Mouse (Mus musculus) liver, embryonic 13.5 days (tissue): ENCODE results near the gene Cryga. TPM values are rescaled to one million over a fixed set of nuclear protein-coding genes. Genes with fewer than 3 reads are reported as not detected.
A peak's percentile ranks its signal among the peaks of the same experiment; 100 is the strongest.

Experiments used
- ATAC-seq: fragments of 200-750 bp; cut with Nextera tagmentation; 2 replicates; pipeline ENCODE4 v1.8.0; 2017; ENCODE audit warnings: low read depth, mild to moderate bottlenecking, moderate number of reproducible peaks, moderate library complexity
- DNase-seq: peaks from one replicate; pipeline ENCODE4 v3.0.0; 2022
- H3K27ac ChIP-seq: fragments of 300-500 bp; sonication (generic); 2 replicates; pipeline ENCODE4 v1.5.1; 2015; ENCODE audit warnings: moderate library complexity, mild to moderate bottlenecking, inconsistent platforms
- H3K27me3 ChIP-seq: fragments of 300-500 bp; sonication (generic); 2 replicates; pipeline ENCODE4 v1.6.1; 2015; ENCODE audit warnings: mild to moderate bottlenecking, inconsistent platforms
- H3K36me3 ChIP-seq: fragments of 300-500 bp; sonication (generic); 2 replicates; pipeline ENCODE4 v1.6.1; 2015; ENCODE audit warnings: mild to moderate bottlenecking, inconsistent platforms
- H3K4me1 ChIP-seq: fragments of 300-500 bp; sonication (generic); replicated peaks from 2 replicates; pipeline ENCODE4 v1.6.1; 2015; ENCODE audit warnings: inconsistent platforms
- H3K4me2 ChIP-seq: fragments of 300-500 bp; sonication (generic); 2 replicates; pipeline ENCODE4 v1.6.1; 2015; ENCODE audit warnings: inconsistent platforms, mild to moderate bottlenecking, moderate library complexity
- H3K4me3 ChIP-seq: fragments of 300-500 bp; sonication (generic); replicated peaks from 2 replicates; pipeline ENCODE4 v1.5.1; 2015; ENCODE audit warnings: mild to moderate bottlenecking, inconsistent platforms
- H3K9ac ChIP-seq: fragments of 300-500 bp; sonication (generic); 2 replicates; pipeline ENCODE4 v1.6.1; 2015; ENCODE audit warnings: mild to moderate bottlenecking, inconsistent platforms
- H3K9me3 ChIP-seq: fragments of 300-500 bp; sonication (generic); replicated peaks from 2 replicates; pipeline ENCODE4 v1.6.1; 2016; ENCODE audit warnings: inconsistent platforms
- WGBS: fragments of 180-500 bp; shearing (Covaris S2); methylation state at CpG from one replicate; pipeline ENCODE4 v1.1.7; 2015; ENCODE audit not compliant: insufficient replicate concordance; 5-methylcytosine and 5-hydroxymethylcytosine counted together
- polyA plus RNA-seq: library from polyadenylated mRNA; unstranded; fragments of >200 nt; fragmentation: Nextera tagmentation; extraction: Ambion mirVana; gene quantifications from 2 replicates; pipeline ENCODE4 v1.2.1, GENCODE M21; 2015

The Cryga gene
- polyA plus RNA-seq, 1 experiment from 2014 or later = not detected

GRCm38 (mm10) chr1:65118150-65118913, 15.2 kb upstream of the Cryga start:
- H3K36me3 ChIP-seq = no peaks in the 10 kb centered on the region
- no peaks in the 10 kb centered on the region for H3K27me3 ChIP-seq
- no peaks in the 10 kb centered on the region for H3K9me3 ChIP-seq
- DNase-seq (no peak), ATAC-seq (no peak)
- no peak overlapping the region for H3K9ac ChIP-seq
- H3K4me2 ChIP-seq = no peak overlapping the region
- no peak overlapping the region for H3K27ac ChIP-seq
- 49% methylated on average over 8 of the region's 8 CpGs for whole genome bisulfite sequencing
- no peak overlapping the region for H3K4me3 ChIP-seq
- H3K4me1 ChIP-seq = no peaks in the 10 kb centered on the region

DNA sequence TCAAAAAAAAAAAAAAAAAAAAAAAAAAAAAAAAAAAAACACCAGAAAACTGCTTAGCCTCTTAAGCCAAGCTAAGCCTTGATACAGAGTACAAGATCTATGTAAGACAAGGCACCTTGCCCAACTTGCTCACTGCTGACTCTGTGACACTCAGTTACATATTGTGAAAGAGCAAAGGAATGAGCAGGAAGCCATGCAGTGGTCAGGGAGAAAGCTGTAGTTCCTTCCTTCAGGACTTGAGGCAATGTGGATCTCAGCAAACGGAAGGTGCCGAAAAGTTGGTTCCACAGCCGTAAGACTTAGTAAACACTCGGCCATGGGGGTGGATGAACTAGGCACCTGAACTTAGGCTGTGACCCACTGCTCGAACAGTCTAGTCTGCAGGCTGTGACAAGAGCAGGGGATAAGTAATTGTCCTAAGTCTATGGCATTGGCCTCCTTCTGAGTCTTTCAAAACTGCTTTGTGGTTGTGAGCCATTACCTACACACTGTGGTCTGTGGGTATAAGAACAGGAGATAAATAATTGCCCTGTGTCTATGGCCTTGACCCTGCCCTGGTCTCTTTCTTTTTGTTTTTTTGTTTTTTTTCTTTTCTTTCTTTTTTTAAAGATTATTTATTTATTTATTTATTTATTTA, 10.5 kb upstream of the Cryga start:
- Histone ChIP-seq H3K27me3 (no peaks in the 10 kb centered on the region), H3K4me2 (no peak overlapping the region), H3K9ac (no peak overlapping the region), H3K4me3 (no peak overlapping the region), H3K9me3 (no peaks in the 10 kb centered on the region), H3K36me3 (no peaks in the 10 kb centered on the region), H3K4me1 (peaks cover 8% of the 10 kb centered on the region), H3K27ac (no peak overlapping the region)
- ATAC-seq = peak; percentile 41; the same call in 1 of the 2 replicates
- DNase-seq = no peak
- 77% methylated on average over 5 of the region's 5 CpGs for WGBS

DNA sequence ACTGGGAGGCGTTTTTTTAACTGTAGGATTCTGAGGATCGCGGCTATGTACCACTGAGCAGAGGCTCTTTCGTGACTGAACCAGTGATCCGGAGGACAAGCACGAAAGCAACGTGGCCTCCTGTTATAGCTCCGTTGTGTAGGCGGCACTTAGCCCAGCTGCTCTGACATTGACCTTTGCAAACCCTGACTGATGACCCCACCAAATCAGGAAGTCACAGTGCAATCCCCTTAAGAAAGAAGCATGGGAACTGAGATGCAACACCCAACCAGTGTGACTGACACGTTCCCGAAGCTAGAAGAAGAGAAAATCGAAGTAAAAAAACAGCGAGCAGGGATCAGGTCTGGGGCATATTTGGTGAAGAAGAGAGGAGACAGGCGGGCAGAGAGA, 9.6 kb upstream of the Cryga start:
- ATAC-seq (peak; percentile 40), DNase-seq (no peak)
- H3K4me1 ChIP-seq = peaks cover 8% of the 10 kb centered on the region
- H3K27ac ChIP-seq = peak overlapping the region; percentile 37
- peak overlapping the region; percentile 41 for H3K4me2 ChIP-seq
- no peak overlapping the region for H3K9ac ChIP-seq
- WGBS = 34% methylated on average over 14 of the region's 14 CpGs
- no peak overlapping the region for H3K4me3 ChIP-seq
- no peaks in the 10 kb centered on the region for H3K9me3 ChIP-seq
- H3K36me3 ChIP-seq = no peaks in the 10 kb centered on the region
- H3K27me3 ChIP-seq = no peaks in the 10 kb centered on the region

DNA sequence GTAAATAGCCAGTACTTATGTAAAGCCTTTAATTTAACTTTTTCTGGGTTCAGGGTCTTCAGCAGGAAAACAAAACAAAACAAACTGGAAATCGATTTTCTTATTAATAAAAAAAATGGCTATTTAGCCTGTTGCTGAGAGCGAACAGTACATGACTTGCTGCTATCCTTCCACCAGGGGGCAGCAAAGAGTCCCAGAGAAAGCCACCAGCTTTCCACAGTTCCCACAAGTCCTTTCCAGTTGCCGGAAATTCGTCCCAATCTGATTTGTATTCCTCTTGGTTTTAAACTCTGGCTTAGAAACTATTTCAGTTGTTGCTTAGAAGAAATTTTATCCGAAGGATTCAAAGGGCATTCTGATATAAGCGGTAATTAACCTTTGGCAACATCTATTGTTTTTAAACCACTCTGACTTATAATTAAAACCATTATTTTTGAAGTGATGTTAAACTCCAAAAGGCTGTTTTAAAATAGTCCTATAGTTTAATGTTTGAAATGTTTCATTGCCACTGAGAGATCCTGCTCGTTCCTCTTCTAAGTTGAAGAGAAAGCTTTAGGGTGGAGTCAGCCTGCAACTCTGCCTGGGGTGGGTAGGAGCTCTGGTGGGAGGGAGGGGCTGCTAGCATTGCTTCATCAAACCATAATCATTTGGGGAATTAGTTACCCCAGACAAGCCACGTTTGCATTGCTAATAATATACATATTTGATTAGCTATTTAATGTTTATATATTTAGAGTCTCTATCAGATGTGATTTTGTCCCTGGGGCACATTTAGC, 9.0 kb upstream of the Cryga start:
- DNase-seq = peak; percentile 49
- ATAC-seq = peak; percentile 55; the same call in 1 of the 2 replicates
- no peak overlapping the region for H3K9ac ChIP-seq
- H3K4me2 ChIP-seq = peak overlapping the region; percentile 41
- H3K4me3 ChIP-seq = no peak overlapping the region
- 8% methylated on average over 8 of the region's 8 CpGs for WGBS
- H3K27me3 ChIP-seq = no peaks in the 10 kb centered on the region
- no peaks in the 10 kb centered on the region for H3K36me3 ChIP-seq
- H3K27ac ChIP-seq = peak overlapping the region; percentile 37
- no peaks in the 10 kb centered on the region for H3K9me3 ChIP-seq
- H3K4me1 ChIP-seq = peaks cover 8% of the 10 kb centered on the region

GRCm38 (mm10) chr1:65109756-65110435, 6.7 kb upstream of the Cryga start:
- Histone ChIP-seq H3K27me3 (no peaks in the 10 kb centered on the region), H3K36me3 (no peaks in the 10 kb centered on the region), H3K4me2 (no peak overlapping the region), H3K27ac (no peak overlapping the region), H3K4me3 (no peak overlapping the region), H3K4me1 (peaks cover 8% of the 10 kb centered on the region), H3K9me3 (no peaks in the 10 kb centered on the region), H3K9ac (no peak overlapping the region)
- 66% methylated on average over 25 of the region's 25 CpGs for WGBS
- DNase-seq = no peak
- ATAC-seq = no peak

- Histone ChIP-seq H3K9ac (no peak overlapping the region), H3K27ac (no peak overlapping the region), H3K36me3 (no peaks in the 10 kb centered on the region), H3K4me2 (no peak overlapping the region), H3K4me1 (peaks cover 8% of the 10 kb centered on the region), H3K4me3 (no peak overlapping the region), H3K9me3 (no peaks in the 10 kb centered on the region), H3K27me3 (no peaks in the 10 kb centered on the region)
- ATAC-seq (no peak), DNase-seq (no peak)
- 45% methylated on average over 8 of the region's 8 CpGs for WGBS
These were observed 6.0 kb upstream of the Cryga start for GRCm38 (mm10) chr1:65109196-65109595.

DNA sequence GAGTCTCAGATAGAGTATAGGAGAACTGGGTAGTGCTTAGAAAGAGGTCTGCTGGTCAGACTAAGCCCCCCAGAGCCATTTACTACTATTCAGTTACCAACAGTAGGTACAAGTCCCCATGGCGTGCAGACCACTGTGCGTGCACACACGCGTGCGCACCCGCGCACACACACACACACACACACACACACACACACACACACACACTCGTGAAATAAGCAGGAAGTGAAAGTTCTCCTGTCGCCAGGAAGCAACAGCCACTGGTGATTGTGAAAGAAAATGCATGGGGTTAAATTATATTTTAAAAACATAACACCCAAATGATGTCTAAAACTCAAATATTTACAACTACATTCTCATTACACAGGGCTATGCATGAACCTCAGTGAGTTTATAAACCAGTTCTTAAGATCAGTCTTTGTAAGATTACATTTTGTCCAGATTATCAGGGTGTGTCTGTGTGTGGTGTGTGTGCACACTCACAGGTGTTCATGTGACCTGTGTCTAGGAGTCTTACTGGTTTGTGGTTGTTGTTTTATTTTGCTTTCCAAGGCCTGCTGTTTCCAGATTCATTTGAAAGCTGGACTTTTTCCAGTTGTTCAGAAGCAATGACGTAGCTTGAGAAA, 4.6 kb upstream of the Cryga start:
- 76% methylated on average over 10 of the region's 10 CpGs for WGBS
- H3K27ac ChIP-seq = no peak overlapping the region
- ATAC-seq = no peak

GRCm38 (mm10) chr1:65096953-65097352, 6.2 kb downstream of the Cryga start:
- H3K4me1 ChIP-seq = no peaks in the 10 kb centered on the region
- H3K27me3 ChIP-seq = no peaks in the 10 kb centered on the region
- DNase-seq (no peak), ATAC-seq (no peak)
- WGBS = 57% methylated on average over 3 of the region's 3 CpGs
- no peak overlapping the region for H3K4me3 ChIP-seq
- no peaks in the 10 kb centered on the region for H3K9me3 ChIP-seq
- H3K27ac ChIP-seq = no peak overlapping the region
- no peaks in the 10 kb centered on the region for H3K36me3 ChIP-seq
- H3K4me2 ChIP-seq = no peak overlapping the region
- no peak overlapping the region for H3K9ac ChIP-seq

More for the DNA sequence above, 4.6 kb upstream of the Cryga start:
- H3K9ac ChIP-seq = no peak overlapping the region
- no peaks in the 10 kb centered on the region for H3K9me3 ChIP-seq
- H3K27me3 ChIP-seq = no peaks in the 10 kb centered on the region
- no peak overlapping the region for H3K4me2 ChIP-seq
- no peak overlapping the region for H3K4me3 ChIP-seq
- no peaks in the 10 kb centered on the region for H3K36me3 ChIP-seq
- H3K4me1 ChIP-seq = peaks cover 4% of the 10 kb centered on the region
- no peak for DNase-seq

- Histone ChIP-seq H3K36me3 (no peaks in the 10 kb centered on the region), H3K4me1 (no peaks in the 10 kb centered on the region), H3K4me2 (no peak overlapping the region), H3K9ac (no peak overlapping the region), H3K27ac (no peak overlapping the region), H3K27me3 (no peaks in the 10 kb centered on the region), H3K9me3 (no peaks in the 10 kb centered on the region), H3K4me3 (no peak overlapping the region)
- DNase-seq (no peak), ATAC-seq (no peak)
- WGBS = 76% methylated on average over 3 of the region's 3 CpGs
These were observed 11.6 kb downstream of the Cryga start for GRCm38 (mm10) chr1:65091566-65091965.

- WGBS = 8% methylated on average over 2 of the region's 2 CpGs
- H3K9me3 ChIP-seq = no peaks in the 10 kb centered on the region
These were observed 12.8 kb downstream of the Cryga start for GRCm38 (mm10) chr1:65090370-65090769.

More at GRCm38 (mm10) chr1:65090370-65090769, 12.8 kb downstream of the Cryga start:
- no peak for DNase-seq
- ATAC-seq = 0 out of 2 replicates have a peak, but pooled peaks have one; percentile 36
- Histone ChIP-seq H3K27me3 (no peaks in the 10 kb centered on the region), H3K9ac (no peak overlapping the region), H3K27ac (no peak overlapping the region), H3K36me3 (no peaks in the 10 kb centered on the region), H3K4me3 (no peak overlapping the region), H3K4me2 (no peak overlapping the region), H3K4me1 (no peaks in the 10 kb centered on the region)
